Mouse (Mus musculus): Measurements from ENCODE around the gene Zfp248. TPM values are rescaled to one million over a fixed set of nuclear protein-coding genes. Genes with fewer than 3 reads are reported as not detected.

Gene Zfp248
- polyA plus RNA-seq, 1 experiment from 2014 or later: 16.7 TPM

DNA sequence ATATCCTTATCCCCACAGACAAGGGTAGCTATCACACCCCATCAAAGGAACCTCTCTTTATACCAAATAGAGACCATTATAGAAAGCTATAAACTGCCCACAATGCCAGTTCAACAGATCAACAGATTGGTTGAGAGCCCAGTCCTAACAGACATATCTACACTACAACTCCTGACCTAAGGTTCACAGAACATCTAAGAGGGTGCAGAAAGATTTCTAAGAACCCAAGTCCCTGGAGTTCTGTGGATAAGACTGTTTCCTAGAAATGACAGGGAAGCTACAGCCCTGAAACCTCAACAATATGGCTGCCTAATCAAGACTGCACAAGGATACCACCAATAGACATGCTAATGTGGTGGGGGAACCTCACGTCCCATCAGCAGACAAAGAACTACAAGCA, 44.9 kb downstream of the Zfp248 start:
- no peak for ATAC-seq (ENCODE audit: low FRiP score)
- H3K9ac ChIP-seq: no peak overlapping the region
- H3K4me1 ChIP-seq: no peaks in the 10 kb centered on the region
- no peaks in the 10 kb centered on the region for H3K9me3 ChIP-seq (replicated peaks)
- 85% methylated on average over 1 of the region's 1 CpGs for whole genome bisulfite sequencing
- H3K4me3 ChIP-seq: no peak overlapping the region
- H3K27me3 ChIP-seq: no peaks in the 10 kb centered on the region
- no peak overlapping the region for H3K4me2 ChIP-seq (replicated peaks)
- H3K27ac ChIP-seq: no peak overlapping the region
- H3K36me3 ChIP-seq: peaks cover 79% of the 10 kb centered on the region

- Histone ChIP-seq H3K27ac (no peak overlapping the region), H3K36me3 (peaks cover 81% of the 10 kb centered on the region), H3K4me2 (replicated peaks) (no peak overlapping the region), H3K9me3 (replicated peaks) (no peaks in the 10 kb centered on the region), H3K4me3 (no peak overlapping the region), H3K27me3 (no peaks in the 10 kb centered on the region), H3K4me1 (no peaks in the 10 kb centered on the region), H3K9ac (no peak overlapping the region)
- no peak for ATAC-seq (ENCODE audit: low FRiP score)
- 91% methylated on average over 5 of the region's 5 CpGs for WGBS
Measured at GRCm38 (mm10) chr6:118408510-118408909, 46.8 kb downstream of the Zfp248 start.

DNA sequence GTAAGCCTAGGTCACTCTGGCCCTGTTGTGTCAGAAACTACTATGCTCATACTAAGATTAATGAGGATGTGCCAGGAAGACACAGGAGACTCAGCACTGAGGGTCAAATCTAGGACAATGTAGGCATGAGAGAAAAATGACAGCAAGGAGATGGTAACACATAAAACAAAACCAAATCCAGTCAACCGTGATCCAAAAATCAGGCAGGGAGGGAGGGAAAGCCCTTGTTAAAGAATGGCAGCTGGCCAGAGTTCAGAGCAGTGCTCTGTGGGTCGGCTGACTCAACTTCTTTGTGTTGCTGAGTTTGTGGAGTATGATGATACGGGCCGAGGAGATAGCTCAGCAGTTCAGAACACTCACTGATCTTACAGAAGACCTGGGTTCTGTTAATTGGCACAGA, 48.9 kb downstream of the Zfp248 start:
- H3K4me1 ChIP-seq: no peaks in the 10 kb centered on the region
- no peak overlapping the region for H3K27ac ChIP-seq
- no peak overlapping the region for H3K4me3 ChIP-seq
- no peaks in the 10 kb centered on the region for H3K27me3 ChIP-seq
- H3K36me3 ChIP-seq: peaks cover 74% of the 10 kb centered on the region
- H3K9me3 ChIP-seq (replicated peaks): no peaks in the 10 kb centered on the region
- H3K9ac ChIP-seq: no peak overlapping the region
- no peak for ATAC-seq (ENCODE audit: low FRiP score)
- 69% methylated on average over 4 of the region's 4 CpGs for WGBS
- no peak overlapping the region for H3K4me2 ChIP-seq (replicated peaks)

DNA sequence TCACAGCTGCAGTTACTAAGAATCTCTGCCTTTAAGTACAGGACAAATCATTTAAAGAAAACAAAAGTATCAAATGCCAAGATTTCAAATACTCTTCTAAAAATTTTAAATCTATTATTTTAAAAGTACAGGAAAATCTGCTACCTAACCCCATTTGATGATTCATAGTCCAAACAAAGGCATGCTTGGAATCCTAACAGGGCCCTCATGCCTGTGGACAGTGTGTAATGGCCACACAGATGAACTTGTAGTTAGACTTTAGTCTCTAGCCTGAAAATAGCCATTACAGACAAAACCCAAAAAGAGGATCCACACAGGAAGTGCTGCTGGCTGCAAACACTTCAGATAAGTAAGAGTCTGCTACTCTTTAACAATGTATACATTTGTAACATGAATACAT, 64.6 kb downstream of the Zfp248 start:
- Histone ChIP-seq H3K9ac (no peak overlapping the region), H3K36me3 (peaks cover 68% of the 10 kb centered on the region), H3K4me3 (no peak overlapping the region), H3K27ac (no peak overlapping the region), H3K4me2 (replicated peaks) (no peak overlapping the region), H3K9me3 (replicated peaks) (no peaks in the 10 kb centered on the region), H3K4me1 (no peaks in the 10 kb centered on the region), H3K27me3 (no peaks in the 10 kb centered on the region)
- no peak for ATAC-seq (ENCODE audit: low FRiP score)

- Histone ChIP-seq H3K36me3 (peaks cover 46% of the 10 kb centered on the region), H3K4me2 (replicated peaks) (no peak overlapping the region), H3K27ac (no peak overlapping the region), H3K9me3 (replicated peaks) (no peaks in the 10 kb centered on the region), H3K9ac (no peak overlapping the region), H3K4me1 (no peaks in the 10 kb centered on the region), H3K4me3 (no peak overlapping the region), H3K27me3 (no peaks in the 10 kb centered on the region)
- 95% methylated on average over 3 of the region's 3 CpGs for WGBS
- no peak for ATAC-seq (ENCODE audit: low FRiP score)
Measured at GRCm38 (mm10) chr6:118385962-118386361, 69.4 kb downstream of the Zfp248 start.

DNA sequence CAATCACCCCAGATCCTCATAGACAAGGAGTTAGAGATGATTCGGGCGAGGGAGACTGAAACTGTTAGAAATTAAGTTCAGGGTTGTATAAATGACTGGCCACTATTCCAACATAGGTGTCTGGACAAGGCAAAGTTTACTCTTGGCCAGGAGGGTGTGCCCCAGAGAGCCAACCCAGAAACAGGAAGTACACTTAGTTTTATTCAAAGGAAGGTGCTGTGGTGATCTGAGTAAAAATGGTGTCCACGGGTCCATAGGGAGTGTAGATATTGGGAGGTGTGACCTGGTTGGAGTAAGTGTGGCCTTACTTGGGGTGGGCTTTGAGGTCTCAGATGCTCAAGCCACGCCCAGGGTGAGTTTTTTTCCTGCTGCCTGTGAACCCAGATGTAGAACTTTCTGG, 74.1 kb downstream of the Zfp248 start:
- H3K9me3 ChIP-seq (replicated peaks): no peaks in the 10 kb centered on the region
- no peak for ATAC-seq (ENCODE audit: low FRiP score)
- H3K27ac ChIP-seq: no peak overlapping the region
- H3K9ac ChIP-seq: no peak overlapping the region
- H3K27me3 ChIP-seq: no peaks in the 10 kb centered on the region
- no peak overlapping the region for H3K4me2 ChIP-seq (replicated peaks)
- H3K4me3 ChIP-seq: no peak overlapping the region
- 78% methylated on average over 4 of the region's 4 CpGs for WGBS
- H3K36me3 ChIP-seq: peaks cover 24% of the 10 kb centered on the region
- H3K4me1 ChIP-seq: peaks cover 7% of the 10 kb centered on the region; the same call in 1 of the 2 replicates

DNA sequence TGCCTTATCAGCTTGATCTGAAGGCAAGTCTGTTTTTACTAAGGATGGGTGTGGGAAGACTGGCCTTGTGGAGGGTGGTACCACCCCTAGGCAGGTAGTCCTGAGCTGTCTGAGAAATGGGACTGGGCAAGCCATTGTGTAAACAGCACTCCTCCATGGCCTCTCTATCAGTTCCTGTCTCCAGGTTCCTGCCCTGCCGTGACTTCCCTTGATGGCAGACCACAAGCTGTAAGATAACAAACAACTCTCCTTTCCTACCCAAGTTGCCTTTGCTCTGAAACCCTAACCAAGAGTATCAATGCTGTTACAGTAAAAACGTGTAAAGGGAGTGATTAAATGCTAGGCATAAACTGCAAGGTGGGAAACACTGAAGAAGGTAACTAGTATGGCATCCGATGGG, 74.7 kb downstream of the Zfp248 start:
- H3K4me3 ChIP-seq: no peak overlapping the region
- no peak for ATAC-seq (ENCODE audit: low FRiP score)
- H3K27me3 ChIP-seq: 0 out of 2 replicates have a peak, but pooled peaks cover under 1% of the 10 kb centered on the region
- peaks cover 24% of the 10 kb centered on the region for H3K36me3 ChIP-seq
- peaks cover 11% of the 10 kb centered on the region for H3K4me1 ChIP-seq
- H3K9ac ChIP-seq: no peak overlapping the region
- no peak overlapping the region for H3K4me2 ChIP-seq (replicated peaks)
- WGBS: 68% methylated on average over 3 of the region's 3 CpGs
- no peaks in the 10 kb centered on the region for H3K9me3 ChIP-seq (replicated peaks)
- H3K27ac ChIP-seq: no peak overlapping the region

DNA sequence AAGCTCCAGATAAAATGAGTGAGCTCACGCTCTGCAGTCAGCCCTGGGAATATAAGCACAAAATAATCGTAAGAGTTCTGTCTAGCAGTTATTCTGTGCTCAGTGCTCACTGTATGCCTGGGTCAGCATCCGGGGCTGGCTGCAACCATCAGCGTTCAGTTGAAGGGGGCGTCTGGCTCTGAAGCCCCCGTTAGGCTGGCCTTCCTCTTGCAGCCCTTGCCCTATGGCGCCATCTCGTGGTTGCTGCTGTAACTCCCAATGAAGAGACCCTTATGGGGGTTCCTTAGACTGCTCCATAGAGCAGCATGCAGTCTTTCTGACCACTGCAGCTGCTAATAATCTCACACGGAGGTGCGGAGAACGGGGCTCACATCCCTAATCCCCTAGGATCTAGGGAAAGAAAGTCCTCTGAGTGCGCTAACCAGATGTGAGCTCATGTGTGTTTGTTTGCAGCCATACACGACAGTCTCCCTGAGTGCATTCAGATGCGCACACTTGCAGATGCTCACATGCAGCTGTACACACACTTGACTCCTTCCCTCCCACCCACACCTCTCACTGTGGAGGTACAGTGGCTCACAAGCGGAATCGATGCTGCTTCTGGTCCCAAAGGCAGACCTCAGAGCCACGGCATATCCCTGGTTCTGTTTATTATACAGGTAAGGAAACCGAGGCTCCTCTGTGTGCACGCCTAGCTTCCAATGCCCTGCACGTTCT, 75.7 kb downstream of the Zfp248 start:
- H3K27me3 ChIP-seq: peaks cover 5% of the 10 kb centered on the region; the same call in 1 of the 2 replicates
- H3K27ac ChIP-seq: no peak overlapping the region
- peaks cover 11% of the 10 kb centered on the region for H3K4me1 ChIP-seq
- no peaks in the 10 kb centered on the region for H3K9me3 ChIP-seq (replicated peaks)
- H3K9ac ChIP-seq: no peak overlapping the region
- peaks cover 20% of the 10 kb centered on the region for H3K36me3 ChIP-seq
- no peak overlapping the region for H3K4me3 ChIP-seq
- peak; percentile 83 for ATAC-seq (ENCODE audit: low FRiP score)
- whole genome bisulfite sequencing: 35% methylated on average over 20 of the region's 20 CpGs
- H3K4me2 ChIP-seq (replicated peaks): peak overlapping the region; percentile 28; the same call in 1 of the 2 replicates

- Histone ChIP-seq H3K4me3 (no peak overlapping the region), H3K9me3 (replicated peaks) (no peaks in the 10 kb centered on the region), H3K4me2 (replicated peaks) (no peak overlapping the region), H3K27me3 (peaks cover 9% of the 10 kb centered on the region; the same call in 1 of the 2 replicates), H3K27ac (no peak overlapping the region), H3K36me3 (0 out of 2 replicates have a peak, but pooled peaks cover 3% of the 10 kb centered on the region), H3K4me1 (peaks cover 11% of the 10 kb centered on the region), H3K9ac (no peak overlapping the region)
- no peak for ATAC-seq (ENCODE audit: low FRiP score)
- 45% methylated on average over 10 of the region's 10 CpGs for WGBS
Measured at GRCm38 (mm10) chr6:118377611-118378010, 77.7 kb downstream of the Zfp248 start.

Small RNA genes lying within 50 kb of the gene (microRNA-seq; reads per million reads assigned to microRNA genes)
- gene Gm25953: not detected

Other genes starting within 250 kb of the Zfp248 start
- 41.2 and 41.8 TPM in 2 replicates for gene Bms1, start 36.1 kb downstream of the Zfp248 start, polyA plus RNA-seq (2016; fragmentation: Nextera tagmentation; extraction: Ambion mirVana)
- gene Zfp9, start 23.8 kb upstream of the Zfp248 start, polyA plus RNA-seq (2016; fragmentation: Nextera tagmentation; extraction: Ambion mirVana): 12.8 and 17.0 TPM in 2 replicates
- gene Ankrd26, start 106.7 kb upstream of the Zfp248 start, polyA plus RNA-seq (2016; fragmentation: Nextera tagmentation; extraction: Ambion mirVana): 17.3 and 18.4 TPM in 2 replicates

All from hindbrain, embryonic 12.5 days (tissue).